In the genomic region with DNA sequence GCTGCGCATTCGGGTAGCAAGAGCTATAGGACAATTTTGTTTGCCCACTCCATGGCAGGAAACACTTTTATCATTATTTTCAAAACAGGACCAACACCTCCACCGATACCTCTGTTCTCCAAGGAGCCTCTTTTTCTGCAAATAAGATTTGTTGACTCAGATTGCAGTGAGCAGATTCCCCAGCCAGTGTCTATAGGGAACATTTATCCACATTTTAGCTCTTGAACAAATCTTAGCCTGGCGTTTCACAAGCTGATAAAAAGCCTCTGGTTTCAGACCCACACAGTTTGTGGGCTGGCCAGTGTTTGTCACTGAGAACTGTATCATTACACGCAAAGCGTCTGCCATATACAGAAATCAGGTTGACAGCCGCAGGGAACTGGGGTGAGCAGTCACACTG, we compare ENCODE assay signal across 17 mouse cellular contexts.
"Had no signal": no experiment of that assay in that cellular context is flagged by ENCODE, and none has a peak within 500 bp of the region (broad histone marks: within the 10 kb centered on the region; RNA-seq: fewer than 3 reads in every experiment).

No protein-coding gene starts in this region.

- DNase-seq: kidney, adult 11 months; kidney, adult 8-10 months; kidney, postnatal 10 days; kidney, postnatal 36 days; layer of hippocampus, postnatal 36 days; liver, embryonic 13.5 days; lung, adult 2 months; lung, postnatal 14 days; lung, postnatal 4 days; midbrain, embryonic 14.5 days; thymus, adult 18-20 months; thymus, postnatal 36 days had no signal

- H3K27ac ChIP-seq: kidney, embryonic 15.5 days; left cerebral cortex, adult 2 months; limb, embryonic 13.5 days; liver, embryonic 13.5 days; neural tube, embryonic 12.5 days had no signal

- H3K36me3 ChIP-seq: kidney, embryonic 15.5 days; liver, embryonic 13.5 days; neural tube, embryonic 12.5 days had no signal

- H3K4me2 ChIP-seq: kidney, embryonic 15.5 days; limb, embryonic 13.5 days; liver, embryonic 13.5 days; midbrain, embryonic 11.5 days; neural tube, embryonic 12.5 days had no signal

- H3K4me1 ChIP-seq: kidney, embryonic 15.5 days; liver, embryonic 13.5 days; neural tube, embryonic 12.5 days had no signal

- H3K4me3 ChIP-seq: kidney, embryonic 15.5 days; left cerebral cortex, adult 2 months; limb, embryonic 13.5 days; liver, embryonic 13.5 days; neural tube, embryonic 12.5 days had no signal

- H3K9me3 ChIP-seq: kidney, embryonic 15.5 days; limb, embryonic 13.5 days; liver, embryonic 13.5 days; neural tube, embryonic 12.5 days had no signal

- H3K9ac ChIP-seq: kidney, embryonic 15.5 days; limb, embryonic 13.5 days; liver, embryonic 13.5 days; neural tube, embryonic 12.5 days had no signal

- H3K27me3 ChIP-seq: kidney, embryonic 15.5 days; limb, embryonic 13.5 days; liver, embryonic 13.5 days; neural tube, embryonic 12.5 days had no signal
